Mouse (Mus musculus): ENCODE results near the gene Olfr775.

Olfr775 gene

DNA sequence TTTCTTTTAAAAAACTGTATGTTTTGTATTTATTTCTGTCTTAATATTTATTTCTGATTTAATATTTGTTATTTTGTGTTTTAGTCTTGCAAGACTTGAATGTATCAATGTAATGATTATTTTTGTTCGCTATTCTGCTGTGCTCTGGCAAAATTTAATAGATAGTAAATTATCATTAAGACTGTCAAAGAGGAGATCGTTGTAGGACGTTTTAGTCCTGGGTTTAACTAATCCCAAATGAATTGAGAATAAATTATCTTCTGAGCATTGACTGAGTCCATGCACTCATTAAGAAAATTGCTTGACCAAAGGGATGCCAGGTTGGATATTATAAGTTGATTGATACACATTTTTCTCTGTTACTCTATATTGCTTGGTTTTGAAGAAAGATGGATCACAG, at the start of gene Olfr775:
Gene Olfr775, plus strand, starts transcription at position 301 of the 400 bp plus-strand sequence.
- 72% methylated on average over 3 of the region's 3 CpGs for WGBS

DNA sequence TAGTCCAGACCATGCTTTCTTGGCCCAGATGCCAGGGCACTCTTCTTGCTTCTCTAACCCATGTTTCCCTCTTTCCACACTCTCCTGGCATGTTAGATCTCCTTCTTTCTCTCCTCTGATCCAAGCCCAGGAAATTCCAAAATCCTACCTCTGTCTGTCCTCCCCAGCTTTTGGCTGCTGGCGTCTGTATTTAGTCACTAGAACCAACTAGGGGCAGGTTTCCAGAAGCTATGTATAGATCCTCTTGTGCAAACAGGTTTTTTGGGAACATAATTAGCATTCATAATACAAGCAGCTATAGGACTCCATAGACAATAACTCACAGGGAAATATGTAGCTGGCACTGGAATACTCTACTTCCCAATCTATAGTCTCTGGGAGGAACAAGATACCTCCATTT, 17.5 kb upstream of the Olfr775 start:
- WGBS: 47% methylated on average over 1 of the region's 1 CpGs

DNA sequence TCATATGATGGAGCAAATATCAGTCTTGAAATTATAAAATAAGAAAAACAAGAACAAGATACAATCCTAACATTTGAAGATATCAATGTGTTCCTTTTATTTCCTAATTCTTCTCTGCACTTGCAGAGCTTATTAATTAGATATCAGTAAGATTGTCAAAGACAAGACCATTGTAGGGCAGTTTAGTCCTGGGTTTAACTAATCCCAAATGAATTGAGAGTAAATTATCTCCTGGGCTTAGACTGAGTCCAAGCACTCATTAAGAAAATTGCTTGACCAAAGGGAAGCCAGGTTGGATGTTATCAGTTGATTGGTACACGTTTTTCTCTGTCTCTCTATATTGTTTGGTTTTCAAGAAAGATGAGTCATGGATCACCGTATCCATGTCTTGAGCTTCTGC, 12.3 kb upstream of the Olfr775 start, which contains the start of gene Olfr774:
Gene Olfr774, plus strand, starts transcription at position 301 of the 400 bp plus-strand sequence.
- WGBS: 79% methylated on average over 2 of the region's 2 CpGs

DNA sequence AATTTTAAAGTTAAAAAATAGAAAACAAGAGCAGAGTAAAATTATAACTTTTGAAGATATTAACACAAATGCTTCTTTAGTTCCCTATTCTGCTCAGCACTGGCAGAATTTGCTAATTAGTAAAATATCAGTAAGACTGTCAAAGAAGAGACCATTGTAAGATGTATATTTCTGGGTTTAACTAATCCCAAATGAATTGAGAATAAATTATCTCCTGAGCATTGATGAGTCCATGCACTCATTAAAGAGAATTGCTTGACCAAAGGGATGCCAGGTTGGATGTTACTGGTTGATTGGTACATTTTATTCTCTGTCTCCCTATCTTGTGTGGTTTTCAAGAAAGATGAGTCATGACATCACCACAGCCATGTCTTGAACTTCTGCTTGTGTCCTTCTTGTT, 10.6 kb downstream of the Olfr775 start, which contains the start of gene Olfr776:
Gene Olfr776, plus strand, starts transcription at position 301 of the 400 bp plus-strand sequence.

DNA sequence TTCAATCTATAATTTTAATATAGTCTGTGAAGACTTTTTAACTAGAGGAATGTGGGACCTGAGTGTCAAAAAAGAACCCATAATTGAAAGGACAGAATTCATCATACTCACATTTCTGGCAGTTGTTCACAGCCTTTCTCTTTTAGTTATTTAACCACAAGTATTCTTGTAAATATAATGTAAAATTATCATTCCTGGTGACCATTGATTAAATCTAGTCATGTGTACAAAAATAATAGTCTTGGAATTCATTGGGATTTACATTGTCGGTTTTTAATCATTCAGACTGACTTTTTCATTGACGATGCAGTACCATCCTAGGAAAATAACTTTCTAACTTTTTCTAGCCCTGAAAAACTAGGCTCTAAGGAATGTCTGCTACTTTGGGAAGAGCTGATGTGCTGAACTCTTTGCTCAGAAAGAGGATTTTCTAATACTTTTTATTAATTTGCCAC, 22.9 kb downstream of the Olfr775 start, which contains the start of gene Olfr777:
Gene Olfr777, minus strand, starts transcription at position 405 of the 455 bp plus-strand sequence.
- WGBS: 95% methylated on average over 2 of the region's 2 CpGs
